Mouse (Mus musculus): ENCODE data around the gene Gm13090.

The Gm13090 gene

GRCm38 (mm10) chr4:151089270-151089669 is at the start of gene Gm13090:
Gene Gm13090 (plus strand): TSS chr4:151089570.
- no peak for DNase-seq (ENCODE audit: low spot score)

DNA sequence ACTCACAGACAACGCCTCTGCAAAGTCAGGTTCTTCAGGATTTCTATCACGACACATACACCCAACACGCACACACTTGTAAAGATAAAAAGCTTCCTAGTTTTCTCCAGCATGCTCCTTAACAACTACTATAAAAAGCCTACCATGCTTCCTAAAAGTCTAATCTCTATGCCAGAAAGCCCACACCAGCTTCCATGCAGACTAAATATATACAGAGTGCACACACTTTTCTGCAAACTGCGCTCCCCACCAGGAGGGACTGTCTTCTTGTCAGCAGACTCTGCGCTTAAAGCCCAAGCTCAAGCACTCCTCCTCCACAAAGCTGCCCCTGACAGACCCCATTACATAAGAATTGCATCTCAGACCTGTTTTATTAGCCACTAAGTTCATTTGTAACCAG is 47.9 kb upstream of the Gm13090 start:
- no peak for DNase-seq (ENCODE audit: low spot score)

DNA sequence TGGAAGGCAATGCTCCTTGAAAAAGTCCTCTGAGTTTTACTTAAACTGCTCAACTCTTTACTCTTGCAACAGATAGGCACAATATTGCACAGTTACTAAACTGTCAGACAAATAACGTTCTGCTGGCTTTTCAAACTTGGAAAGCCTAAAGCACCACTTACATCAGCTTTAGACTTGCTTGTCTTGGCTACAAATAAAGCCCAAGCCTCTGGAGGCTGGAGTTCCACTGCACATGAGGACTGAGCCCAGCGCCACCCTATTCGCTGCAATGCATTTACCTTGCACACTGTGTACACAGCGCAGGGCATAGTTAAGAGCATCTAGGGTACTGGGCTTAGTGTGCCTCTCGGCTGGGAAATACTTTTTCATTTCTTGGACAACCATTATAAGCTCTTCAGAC is 46.1 kb upstream of the Gm13090 start:
- peak; percentile 80 for DNase-seq (ENCODE audit: low spot score)

DNA sequence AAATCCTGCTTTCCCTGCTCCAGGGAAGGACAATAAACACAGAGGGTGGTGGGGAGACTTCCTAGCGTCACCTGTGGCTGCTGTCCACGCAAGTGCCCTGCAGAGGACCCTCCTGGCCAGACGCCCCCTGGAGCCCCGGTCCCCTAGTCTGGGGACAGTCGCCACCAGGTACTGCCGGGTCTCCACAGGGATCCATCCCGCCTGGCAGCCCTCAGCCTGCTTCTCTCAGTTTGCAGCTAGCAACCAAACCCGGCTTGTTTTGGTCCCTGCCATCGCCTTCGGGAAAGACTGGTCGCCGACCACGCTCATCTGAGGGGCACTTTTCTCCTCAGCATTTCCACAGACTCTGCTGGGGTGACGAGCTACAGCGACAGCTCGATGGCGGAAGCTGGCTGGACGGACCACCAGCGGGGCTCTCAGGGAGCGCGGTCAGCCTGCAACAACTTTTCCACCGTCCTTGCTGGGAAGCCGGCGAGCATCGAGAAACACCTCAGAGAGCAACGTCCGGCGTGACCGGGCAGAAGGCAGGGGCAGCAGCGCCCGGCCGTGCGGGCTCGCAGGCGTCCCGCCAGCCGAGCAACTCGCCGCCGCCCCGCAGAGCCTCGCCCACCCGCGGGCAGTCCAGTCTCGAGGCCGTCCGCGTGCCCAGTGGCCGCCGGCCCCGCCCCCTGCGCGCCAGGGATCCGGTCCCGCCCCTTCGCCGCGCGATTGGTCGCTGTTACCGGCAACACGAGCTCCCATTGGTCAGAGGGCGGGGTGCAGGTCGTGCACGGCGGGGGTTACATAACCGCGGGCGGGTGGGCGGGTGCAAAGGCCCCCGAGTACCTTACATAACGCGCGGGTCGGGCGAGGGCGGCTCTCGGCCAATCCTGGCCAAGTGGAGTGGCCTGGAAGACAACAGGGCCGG is 45.1 kb upstream of the Gm13090 start, which contains the start of gene Per3:
Gene Per3, minus strand, starts transcription at position 629 of the 907 bp plus-strand sequence.
- peak; percentile 97 for DNase-seq (ENCODE audit: low spot score)

DNA sequence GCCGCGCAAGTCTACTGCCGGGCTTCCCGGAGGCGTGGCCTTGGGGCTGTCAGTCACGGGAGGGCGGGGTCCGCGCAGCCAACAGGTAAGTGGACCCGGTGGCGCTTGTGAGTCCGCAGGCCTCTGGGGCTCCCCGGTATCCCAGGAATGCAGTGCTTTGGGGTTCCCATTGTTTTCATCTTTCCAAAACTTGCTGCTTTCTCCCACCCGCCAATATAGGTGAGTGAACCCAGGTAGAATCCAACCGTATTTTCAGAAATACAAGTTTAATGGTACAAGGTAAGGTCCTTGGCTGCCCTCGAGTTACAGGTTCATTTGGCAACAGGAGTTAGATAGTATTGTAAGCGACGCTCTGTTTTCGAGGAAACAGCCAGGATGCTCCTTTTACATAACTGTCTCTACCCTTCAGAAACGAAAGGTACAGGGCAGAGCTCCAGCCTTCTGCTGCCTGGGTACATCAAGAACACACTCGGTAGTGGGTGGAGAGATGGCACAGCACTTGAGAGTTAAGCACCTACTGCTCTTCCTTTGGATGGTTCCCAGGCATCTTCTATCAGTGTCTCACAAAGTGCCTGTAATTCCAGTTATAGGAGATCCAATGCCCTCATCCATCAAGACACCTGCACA is 44.3 kb upstream of the Gm13090 start:
- DNase-seq (ENCODE audit: low spot score): peak; percentile 16

DNA sequence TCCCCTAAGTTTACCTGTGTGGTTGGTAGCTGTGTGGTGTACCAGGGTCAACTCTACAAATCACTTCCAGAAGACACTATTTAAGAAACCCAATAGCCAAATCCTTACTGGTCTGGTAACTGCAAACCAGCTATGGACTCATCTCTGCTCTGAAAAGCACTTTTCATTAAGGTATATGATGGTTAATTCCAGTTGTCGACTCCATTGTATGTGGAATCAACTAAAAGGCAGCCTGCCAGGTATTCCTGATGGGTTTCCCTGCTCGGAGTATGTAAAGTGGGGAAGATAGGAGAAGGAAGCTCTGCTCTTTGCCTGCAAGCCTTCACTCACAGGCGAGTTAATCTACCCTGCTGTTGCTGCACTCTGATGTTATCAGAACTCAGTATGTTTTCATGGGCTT is 42.8 kb upstream of the Gm13090 start:
- no peak for DNase-seq (ENCODE audit: low spot score)

GRCm38 (mm10) chr4:151051162-151051561 is 38.2 kb upstream of the Gm13090 start:
- no peak for DNase-seq (ENCODE audit: low spot score)

DNA sequence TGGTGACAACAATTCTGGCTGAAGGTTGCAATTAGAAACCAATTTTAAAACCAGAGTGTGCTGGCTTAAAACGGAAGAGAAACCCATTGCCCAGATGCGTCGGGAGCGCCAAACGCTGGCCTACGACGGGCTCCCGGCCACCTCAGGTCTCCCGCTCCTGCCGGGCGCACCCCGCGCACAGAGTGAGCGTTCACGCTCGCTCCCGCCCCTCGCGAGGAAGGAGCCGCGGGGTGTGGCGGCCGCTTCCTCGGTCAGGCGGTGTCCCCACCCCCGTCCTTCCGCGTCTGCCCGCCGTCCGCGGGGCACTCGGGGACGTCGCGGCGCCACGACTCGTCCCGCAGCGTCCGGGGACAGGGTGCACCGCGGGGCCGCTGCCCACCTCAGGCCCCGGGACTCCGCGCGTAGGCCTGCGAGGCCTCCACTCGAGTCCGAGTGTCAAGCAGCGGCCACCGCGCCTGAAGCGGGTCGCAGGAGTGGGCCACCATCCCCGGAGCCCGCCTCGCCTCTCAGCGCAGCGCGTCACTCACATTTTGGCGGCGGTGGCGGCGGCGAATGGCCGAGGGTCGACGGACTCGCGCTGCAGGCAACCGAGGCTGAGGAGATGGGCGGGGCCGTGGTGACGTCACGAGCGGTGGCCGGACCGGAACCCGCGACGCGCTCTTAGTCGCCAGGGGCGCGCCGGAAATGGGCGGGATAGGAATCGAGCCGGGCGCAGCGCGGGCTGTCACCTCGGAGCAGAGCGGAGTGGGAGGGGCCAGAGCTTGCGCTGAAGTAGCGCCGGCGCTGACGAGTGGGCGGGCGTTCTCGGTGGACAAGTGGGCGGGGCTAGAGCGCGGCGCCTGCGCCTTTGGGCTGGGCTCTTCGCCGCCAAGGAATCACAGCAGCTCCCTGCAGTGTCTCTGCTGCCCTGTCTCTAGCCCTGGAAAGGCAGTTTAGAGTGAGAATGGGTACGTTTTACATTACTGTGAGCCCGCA is 31.7 kb upstream of the Gm13090 start, which contains the start of gene Vamp3:
Gene Vamp3, minus strand, starts transcription at position 617 of the 975 bp plus-strand sequence.
- DNase-seq (ENCODE audit: low spot score): peak; percentile 99

- no peak for DNase-seq (ENCODE audit: low spot score)
Observed at GRCm38 (mm10) chr4:151058634-151059033, 30.7 kb upstream of the Gm13090 start.

- no peak for DNase-seq (ENCODE audit: low spot score)
Observed at GRCm38 (mm10) chr4:151059566-151059965, 29.8 kb upstream of the Gm13090 start.

DNA sequence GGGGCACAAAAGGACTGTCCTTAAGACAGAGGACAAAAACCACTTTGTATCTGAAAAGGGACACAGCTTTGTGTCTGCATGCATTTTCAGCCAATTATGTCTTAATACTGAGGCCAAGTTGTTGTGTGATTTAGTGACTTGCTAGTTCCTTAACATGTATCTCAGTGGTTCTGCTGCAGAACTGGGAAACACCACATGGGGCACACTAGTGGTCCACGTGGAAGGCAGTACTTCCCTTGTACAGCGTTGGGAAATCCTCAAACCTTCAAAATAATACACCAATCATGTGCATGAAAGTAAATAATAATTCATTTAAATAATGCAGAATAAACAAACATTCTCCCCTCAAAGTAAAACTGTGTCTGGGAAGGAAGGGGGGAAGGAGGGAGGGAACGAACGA is 20.6 kb upstream of the Gm13090 start:
- DNase-seq (ENCODE audit: low spot score): no peak

GRCm38 (mm10) chr4:151070962-151071361 is 18.4 kb upstream of the Gm13090 start:
- no peak for DNase-seq (ENCODE audit: low spot score)

GRCm38 (mm10) chr4:151073108-151073744 is 16.1 kb upstream of the Gm13090 start:
- DNase-seq (ENCODE audit: low spot score): peak; percentile 74

GRCm38 (mm10) chr4:151074817-151075216 is 14.6 kb upstream of the Gm13090 start:
- no peak for DNase-seq (ENCODE audit: low spot score)

- DNase-seq (ENCODE audit: low spot score): no peak
Observed at GRCm38 (mm10) chr4:151081355-151081754, 8.0 kb upstream of the Gm13090 start.

GRCm38 (mm10) chr4:151081977-151082376 is 7.4 kb upstream of the Gm13090 start:
- no peak for DNase-seq (ENCODE audit: low spot score)

DNA sequence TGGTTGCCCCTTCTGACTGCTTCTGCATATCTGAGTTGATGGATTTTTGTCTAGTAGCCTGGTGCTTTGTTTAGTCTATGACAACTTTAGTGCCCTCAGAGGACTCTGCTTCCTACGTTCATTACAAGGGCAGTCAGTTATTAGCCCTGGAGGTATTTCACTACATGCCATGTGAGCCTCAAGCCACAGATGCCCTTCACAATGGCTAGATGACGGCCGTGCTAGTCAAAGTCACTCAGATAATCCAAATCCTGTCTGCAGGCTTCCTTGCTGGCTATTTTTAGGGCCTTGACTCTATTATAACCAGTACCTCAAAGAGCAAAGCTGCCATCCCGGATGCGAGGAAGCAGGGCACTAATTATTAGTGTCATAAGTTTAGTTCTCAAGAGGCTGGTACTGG is 6.3 kb upstream of the Gm13090 start:
- DNase-seq (ENCODE audit: low spot score): no peak

- no peak for DNase-seq (ENCODE audit: low spot score)
Observed at GRCm38 (mm10) chr4:151087358-151087757, 2.0 kb upstream of the Gm13090 start.

DNA sequence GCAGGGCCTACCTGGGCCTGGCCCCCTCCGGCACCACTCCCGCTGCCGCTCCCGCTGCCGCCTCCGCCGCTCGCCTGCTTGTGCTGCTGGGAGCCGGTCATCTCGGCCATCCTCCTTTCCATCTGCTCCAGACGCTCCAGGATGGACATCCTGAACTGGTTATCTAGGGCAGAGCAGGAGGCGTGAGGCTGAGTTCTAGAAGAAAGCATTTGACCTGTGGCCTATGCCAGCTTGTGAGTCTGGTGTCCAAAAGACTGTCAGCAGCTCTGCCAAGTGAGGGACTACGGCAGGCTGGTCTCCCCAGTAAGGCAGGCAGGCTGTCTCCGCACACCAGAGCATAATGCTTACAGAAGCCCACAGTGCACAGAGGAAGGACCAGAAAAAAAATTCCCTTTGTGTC is 551 bp upstream of the Gm13090 start:
- no peak for DNase-seq (ENCODE audit: low spot score)

DNA sequence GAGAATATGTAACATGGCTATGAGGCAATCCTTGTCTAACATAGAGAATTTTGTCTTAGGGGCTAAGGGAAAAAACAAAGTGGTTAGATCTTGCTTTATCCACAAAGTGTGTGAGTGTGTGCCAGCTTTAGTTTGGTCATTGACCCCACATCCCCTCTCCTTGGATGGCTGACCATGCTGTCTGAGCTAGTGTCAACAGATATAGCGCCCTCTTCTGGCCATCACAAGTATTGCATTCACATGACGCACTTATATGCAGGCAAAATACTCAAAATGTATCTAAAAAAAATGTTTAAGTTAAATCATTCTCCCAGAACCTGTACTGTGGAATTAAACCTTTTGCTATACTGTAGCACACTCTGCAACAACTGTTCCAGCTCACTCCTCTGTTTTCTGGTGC is 5.8 kb downstream of the Gm13090 start:
- DNase-seq (ENCODE audit: low spot score): no peak

GRCm38 (mm10) chr4:151096334-151097103 is 7.1 kb downstream of the Gm13090 start:
- DNase-seq (ENCODE audit: low spot score): no peak

All from lung, postnatal 25 days (tissue).